Mouse (Mus musculus): ENCODE measurements around the gene Ftl1. TPM values are rescaled to one million over a fixed set of nuclear protein-coding genes. Genes with fewer than 3 reads are reported as not detected.

Ftl1 gene
- polyA plus RNA-seq, 1 experiment from 2014 or later, result 5,628 TPM

- WGBS, result 10% methylated on average over 27 of the region's 27 CpGs
- H3K9ac ChIP-seq (replicated peaks; ENCODE audit: low read length), result 0 out of 2 replicates have a peak overlapping the region, but pooled peaks have one; percentile 22
- no peak overlapping the region for H3K4me2 ChIP-seq (replicated peaks; ENCODE audit: low read depth, low read length)
- H3K36me3 ChIP-seq (ENCODE audit: insufficient read depth, low read length), result peaks cover 42% of the 10 kb centered on the region
- 0 out of 2 replicates have a peak, but pooled peaks have one; percentile 11 for ATAC-seq (ENCODE audit: low FRiP score, low TSS enrichment)
- H3K27ac ChIP-seq (ENCODE audit: low read length), result no peak overlapping the region
- peaks cover 46% of the 10 kb centered on the region for H3K27me3 ChIP-seq (ENCODE audit: insufficient read depth, low read length)
- H3K4me1 ChIP-seq (ENCODE audit: insufficient read depth, low read length), result peaks cover 17% of the 10 kb centered on the region
- H3K4me3 ChIP-seq (ENCODE audit: low read length), result no peak overlapping the region
- H3K9me3 ChIP-seq (ENCODE audit: low read length), result no peaks in the 10 kb centered on the region
These were observed 39.6 kb downstream of the Ftl1 start for GRCm38 (mm10) chr7:45419859-45420614.

- H3K27me3 ChIP-seq (ENCODE audit: insufficient read depth, low read length), result peaks cover 65% of the 10 kb centered on the region
- H3K4me2 ChIP-seq (replicated peaks; ENCODE audit: low read depth, low read length), result 0 out of 2 replicates have a peak overlapping the region, but pooled peaks have one; percentile 17
- no peak for ATAC-seq (ENCODE audit: low FRiP score, low TSS enrichment)
- 8% methylated on average over 13 of the region's 13 CpGs for WGBS
- H3K9ac ChIP-seq (replicated peaks; ENCODE audit: low read length), result peak overlapping the region; percentile 25
- H3K4me3 ChIP-seq (ENCODE audit: low read length), result no peak overlapping the region
- no peak overlapping the region for H3K27ac ChIP-seq (ENCODE audit: low read length)
- peaks cover 22% of the 10 kb centered on the region for H3K36me3 ChIP-seq (ENCODE audit: insufficient read depth, low read length)
- peaks cover 31% of the 10 kb centered on the region for H3K4me1 ChIP-seq (ENCODE audit: insufficient read depth, low read length)
- no peaks in the 10 kb centered on the region for H3K9me3 ChIP-seq (ENCODE audit: low read length)
These were observed 41.7 kb downstream of the Ftl1 start for GRCm38 (mm10) chr7:45417962-45418492.

GRCm38 (mm10) chr7:45415636-45416035 lies 44.0 kb downstream of the Ftl1 start:
- H3K9ac ChIP-seq (replicated peaks; ENCODE audit: low read length), result no peak overlapping the region
- peak overlapping the region; percentile 3; the same call in 1 of the 2 replicates for H3K4me3 ChIP-seq (ENCODE audit: low read length)
- whole genome bisulfite sequencing, result 12% methylated on average over 33 of the region's 37 CpGs

GRCm38 (mm10) chr7:45414740-45415224 lies 44.9 kb downstream of the Ftl1 start:
- Histone ChIP-seq H3K4me2 (replicated peaks; ENCODE audit: low read depth, low read length) (no peak overlapping the region; the same call in 1 of the 2 replicates), H3K4me3 (ENCODE audit: low read length) (no peak overlapping the region), H3K36me3 (ENCODE audit: insufficient read depth, low read length) (no peaks in the 10 kb centered on the region), H3K27ac (ENCODE audit: low read length) (no peak overlapping the region), H3K27me3 (ENCODE audit: insufficient read depth, low read length) (peaks cover 86% of the 10 kb centered on the region), H3K9me3 (ENCODE audit: low read length) (no peaks in the 10 kb centered on the region), H3K9ac (replicated peaks; ENCODE audit: low read length) (no peak overlapping the region), H3K4me1 (ENCODE audit: insufficient read depth, low read length) (peaks cover 26% of the 10 kb centered on the region)
- no peak for ATAC-seq (ENCODE audit: low FRiP score, low TSS enrichment)
- WGBS, result 36% methylated on average over 12 of the region's 12 CpGs

More at GRCm38 (mm10) chr7:45415636-45416035, 44.0 kb downstream of the Ftl1 start:
- Histone ChIP-seq H3K36me3 (ENCODE audit: insufficient read depth, low read length) (no peaks in the 10 kb centered on the region), H3K9me3 (ENCODE audit: low read length) (no peaks in the 10 kb centered on the region), H3K4me1 (ENCODE audit: insufficient read depth, low read length) (peaks cover 32% of the 10 kb centered on the region), H3K27ac (ENCODE audit: low read length) (no peak overlapping the region), H3K4me2 (replicated peaks; ENCODE audit: low read depth, low read length) (peak overlapping the region; percentile 22), H3K27me3 (ENCODE audit: insufficient read depth, low read length) (peaks cover 82% of the 10 kb centered on the region)
- no peak for ATAC-seq (ENCODE audit: low FRiP score, low TSS enrichment)

GRCm38 (mm10) chr7:45413864-45414739 lies 45.6 kb downstream of the Ftl1 start:
- H3K4me1 ChIP-seq (ENCODE audit: insufficient read depth, low read length), result peaks cover 26% of the 10 kb centered on the region
- peaks cover 87% of the 10 kb centered on the region for H3K27me3 ChIP-seq (ENCODE audit: insufficient read depth, low read length)
- peak overlapping the region; percentile 77 for H3K9ac ChIP-seq (replicated peaks; ENCODE audit: low read length)
- peak overlapping the region; percentile 65 for H3K4me3 ChIP-seq (ENCODE audit: low read length)
- WGBS, result under 1% methylated on average over 27 of the region's 27 CpGs
- no peaks in the 10 kb centered on the region for H3K9me3 ChIP-seq (ENCODE audit: low read length)
- H3K36me3 ChIP-seq (ENCODE audit: insufficient read depth, low read length), result no peaks in the 10 kb centered on the region
- no peak overlapping the region for H3K27ac ChIP-seq (ENCODE audit: low read length)
- ATAC-seq (ENCODE audit: low FRiP score, low TSS enrichment), result peak; percentile 39; the same call in 1 of the 2 replicates
- H3K4me2 ChIP-seq (replicated peaks; ENCODE audit: low read depth, low read length), result peak overlapping the region; percentile 93

- no peaks in the 10 kb centered on the region for H3K36me3 ChIP-seq (ENCODE audit: insufficient read depth, low read length)
- H3K4me1 ChIP-seq (ENCODE audit: insufficient read depth, low read length), result peaks cover 26% of the 10 kb centered on the region
- ATAC-seq (ENCODE audit: low FRiP score, low TSS enrichment), result peak; percentile 60
- H3K9me3 ChIP-seq (ENCODE audit: low read length), result no peaks in the 10 kb centered on the region
- H3K4me2 ChIP-seq (replicated peaks; ENCODE audit: low read depth, low read length), result peak within 1 kb of the TSS; percentile 93
- 2% methylated on average over 44 of the region's 45 CpGs for WGBS
- peaks cover 88% of the 10 kb centered on the region for H3K27me3 ChIP-seq (ENCODE audit: insufficient read depth, low read length)
- peak within 1 kb of the TSS; percentile 77 for H3K9ac ChIP-seq (replicated peaks; ENCODE audit: low read length)
- H3K4me3 ChIP-seq (ENCODE audit: low read length), result peak within 1 kb of the TSS; percentile 65
- H3K27ac ChIP-seq (ENCODE audit: low read length), result no peak within 1 kb of the TSS
These were observed 46.4 kb downstream of the Ftl1 start, which contains the start of gene Ntf5 for GRCm38 (mm10) chr7:45413113-45413863. Gene Ntf5, plus strand, starts transcription at chr7:45413695.

- Histone ChIP-seq H3K27ac (ENCODE audit: low read length) (no peak overlapping the region), H3K9me3 (ENCODE audit: low read length) (no peaks in the 10 kb centered on the region), H3K4me2 (replicated peaks; ENCODE audit: low read depth, low read length) (no peak overlapping the region), H3K4me3 (ENCODE audit: low read length) (no peak overlapping the region), H3K4me1 (ENCODE audit: insufficient read depth, low read length) (peaks cover 18% of the 10 kb centered on the region), H3K27me3 (ENCODE audit: insufficient read depth, low read length) (peaks cover 90% of the 10 kb centered on the region), H3K36me3 (ENCODE audit: insufficient read depth, low read length) (no peaks in the 10 kb centered on the region), H3K9ac (replicated peaks; ENCODE audit: low read length) (no peak overlapping the region)
- ATAC-seq (ENCODE audit: low FRiP score, low TSS enrichment), result no peak
- 82% methylated on average over 2 of the region's 2 CpGs for WGBS
These were observed 47.3 kb downstream of the Ftl1 start for GRCm38 (mm10) chr7:45412421-45412820.

- WGBS, result 82% methylated on average over 8 of the region's 8 CpGs
- Histone ChIP-seq H3K4me3 (ENCODE audit: low read length) (no peak overlapping the region), H3K4me2 (replicated peaks; ENCODE audit: low read depth, low read length) (no peak overlapping the region), H3K36me3 (ENCODE audit: insufficient read depth, low read length) (no peaks in the 10 kb centered on the region), H3K9me3 (ENCODE audit: low read length) (no peaks in the 10 kb centered on the region), H3K9ac (replicated peaks; ENCODE audit: low read length) (no peak overlapping the region), H3K27me3 (ENCODE audit: insufficient read depth, low read length) (peaks cover 87% of the 10 kb centered on the region), H3K4me1 (ENCODE audit: insufficient read depth, low read length) (peaks cover 27% of the 10 kb centered on the region), H3K27ac (ENCODE audit: low read length) (no peak overlapping the region)
- no peak for ATAC-seq (ENCODE audit: low FRiP score, low TSS enrichment)
These were observed 50.1 kb downstream of the Ftl1 start for GRCm38 (mm10) chr7:45409497-45410163.

Measured in kidney, embryonic 16.5 days (tissue).